Mouse (Mus musculus) heart, adult 8-10 months (tissue): ENCODE data around the gene Syt13. TPM values are rescaled to one million over a fixed set of nuclear protein-coding genes. Genes with fewer than 3 reads are reported as not detected.

Experiments
- total RNA-seq, 4 experiments: library from RNA; stranded (reverse); gene quantifications; 2 replicates each; pipeline ENCODE4 v1.2.4; 2022

Gene Syt13
- total RNA-seq, 4 experiments from 2014 or later: 0.25 to 0.94 (median 0.38) TPM

Other genes starting within 250 kb of the Syt13 start
- gene Prdm11, start 131.1 kb downstream of the Syt13 start, total RNA-seq: 10 to 100 TPM in 2 of 4 experiments, 1 to 10 TPM in 2; 5.7 to 10.5 (median 9.3) TPM